Mouse (Mus musculus) stomach, postnatal 0 days (tissue): ENCODE measurements around the gene Ciao2a. TPM values are rescaled to one million over a fixed set of nuclear protein-coding genes. Genes with fewer than 3 reads are reported as not detected.

Source experiments
- ATAC-seq: fragments of 200-750 bp; cut with Nextera tagmentation; 2 replicates; pipeline ENCODE4 v1.8.0; 2017; ENCODE audit not compliant: low FRiP score, low TSS enrichment
- DNase-seq: peaks from one replicate; pipeline ENCODE4 v3.0.0-alpha.2; 2016; ENCODE audit warnings: low spot score
- H3K27ac ChIP-seq: fragments of 300-500 bp; sonication (generic); replicated peaks from 2 replicates; pipeline ENCODE4 v1.5.1; 2014; ENCODE audit warnings: mild to moderate bottlenecking, control low read depth
- H3K27me3 ChIP-seq: fragments of 300-500 bp; sonication (generic); 2 replicates; pipeline ENCODE4 v1.6.1; 2014; ENCODE audit warnings: low read length; ENCODE audit not compliant: control insufficient read depth, insufficient read depth
- H3K36me3 ChIP-seq: fragments of 300-500 bp; sonication (generic); 2 replicates; pipeline ENCODE4 v1.6.1; 2014; ENCODE audit warnings: low read length, mixed read lengths; ENCODE audit not compliant: control insufficient read depth, insufficient read depth
- H3K4me1 ChIP-seq: fragments of 300-500 bp; sonication (generic); replicated peaks from 2 replicates; pipeline ENCODE4 v1.6.1; 2014; ENCODE audit warnings: antibody characterized with exemption; ENCODE audit not compliant: control insufficient read depth, insufficient read depth
- H3K4me2 ChIP-seq: fragments of 300-500 bp; sonication (generic); replicated peaks from 2 replicates; pipeline ENCODE4 v1.6.1; 2014; ENCODE audit warnings: low read depth, mild to moderate bottlenecking, control low read depth, moderate library complexity
- H3K4me3 ChIP-seq: fragments of 300-500 bp; sonication (generic); 2 replicates; pipeline ENCODE4 v1.5.1; 2014; ENCODE audit warnings: low read depth, low read length, control low read depth
- H3K9ac ChIP-seq: fragments of 300-500 bp; sonication (generic); 2 replicates; pipeline ENCODE4 v1.6.1; 2014; ENCODE audit warnings: mild to moderate bottlenecking, low read length, control low read depth, mixed read lengths
- H3K9me3 ChIP-seq: fragments of 300-500 bp; sonication (generic); 2 replicates; pipeline ENCODE4 v1.6.1; 2016; ENCODE audit warnings: low read length; ENCODE audit not compliant: control insufficient read depth
- CTCF ChIP-seq: IDR thresholded peaks from 2 replicates; pipeline ENCODE4 v1.5.1; 2016; ENCODE audit warnings: antibody characterized with exemption, low read depth, mild to moderate bottlenecking, moderate library complexity
- EP300 ChIP-seq: optimal IDR thresholded peaks from 2 replicates; pipeline ENCODE3; 2016; ENCODE audit warnings: antibody characterized with exemption
- WGBS: fragments of 180-500 bp; shearing (Covaris S2); extraction: QIAGEN DNeasy Blood & Tissue Kit; methylation state at CpG from one replicate; pipeline ENCODE4 v1.1.7; 2014; 5-methylcytosine and 5-hydroxymethylcytosine counted together
- polyA plus RNA-seq: library from polyadenylated mRNA; unstranded; fragments of >200 nt; fragmentation: Nextera tagmentation; extraction: Ambion mirVana; gene quantifications from 2 replicates; pipeline ENCODE4 v1.2.1, GENCODE M21; 2015

Gene Ciao2a
- polyA plus RNA-seq, 1 experiment from 2014 or later: 138 TPM

DNA sequence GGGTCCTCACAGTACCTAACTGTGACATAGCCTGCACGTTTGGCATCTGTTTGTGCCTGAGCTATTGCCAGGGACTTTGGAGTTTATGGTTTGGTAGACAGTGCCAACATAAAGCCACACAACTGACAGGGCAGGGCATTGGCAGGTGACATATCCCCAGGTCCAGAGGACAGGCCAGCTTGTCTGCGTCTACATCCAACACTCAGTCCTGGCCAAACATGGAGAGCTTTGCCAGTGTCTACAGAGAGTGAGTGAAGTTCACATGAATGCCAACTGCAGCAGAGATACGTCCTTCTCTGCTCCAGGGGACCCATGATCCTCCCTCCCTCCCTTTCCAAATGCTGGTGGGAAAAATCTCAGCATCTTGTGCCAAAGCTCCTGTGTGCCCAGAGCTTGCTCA lies 42.2 kb upstream of the Ciao2a start:
- TF ChIP-seq EP300 (no peak), CTCF (no peak)
- H3K9ac ChIP-seq: no peak overlapping the region
- H3K9me3 ChIP-seq: no peaks in the 10 kb centered on the region
- no peak for DNase-seq
- H3K36me3 ChIP-seq: peaks cover 6% of the 10 kb centered on the region
- H3K4me2 ChIP-seq: no peak overlapping the region
- H3K4me3 ChIP-seq: no peak overlapping the region
- WGBS: 79% methylated on average over 3 of the region's 3 CpGs
- no peak for ATAC-seq
- no peaks in the 10 kb centered on the region for H3K27me3 ChIP-seq
- no peak overlapping the region for H3K27ac ChIP-seq
- H3K4me1 ChIP-seq: no peaks in the 10 kb centered on the region

GRCm38 (mm10) chr9:66087062-66087461 lies 39.3 kb upstream of the Ciao2a start:
- Histone ChIP-seq H3K27me3 (no peaks in the 10 kb centered on the region), H3K36me3 (peaks cover 14% of the 10 kb centered on the region), H3K27ac (no peak overlapping the region), H3K9ac (no peak overlapping the region), H3K9me3 (no peaks in the 10 kb centered on the region), H3K4me1 (no peaks in the 10 kb centered on the region), H3K4me3 (no peak overlapping the region), H3K4me2 (no peak overlapping the region)
- TF ChIP-seq CTCF: no peak
- TF ChIP-seq EP300: no peak
- ATAC-seq (no peak), DNase-seq (no peak)
- whole genome bisulfite sequencing: 93% methylated on average over 7 of the region's 7 CpGs

DNA sequence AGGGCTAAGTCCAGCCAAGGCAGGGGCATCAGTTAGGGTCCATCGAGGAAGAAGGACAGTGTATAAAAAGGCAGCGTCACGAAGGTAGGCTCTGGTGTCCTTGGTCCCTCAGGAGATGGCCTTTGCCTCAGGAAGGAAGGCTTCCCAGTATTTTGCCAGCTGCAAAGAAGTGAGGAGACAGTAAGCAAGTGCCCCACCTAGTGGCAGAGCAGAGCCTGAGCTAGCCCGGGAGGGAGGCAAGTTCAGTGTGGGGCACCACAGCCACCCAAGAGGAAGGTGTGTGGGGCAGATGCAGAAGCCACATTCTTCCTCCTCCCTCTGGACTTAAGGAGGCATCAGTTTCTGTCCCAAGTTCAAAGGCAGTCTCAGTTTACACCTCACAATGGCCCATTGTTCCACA lies 38.0 kb upstream of the Ciao2a start:
- Histone ChIP-seq H3K9me3 (no peaks in the 10 kb centered on the region), H3K4me1 (0 out of 2 replicates have a peak, but pooled peaks cover 3% of the 10 kb centered on the region), H3K27ac (no peak overlapping the region), H3K9ac (no peak overlapping the region), H3K36me3 (peaks cover 19% of the 10 kb centered on the region), H3K4me3 (no peak overlapping the region), H3K4me2 (no peak overlapping the region), H3K27me3 (no peaks in the 10 kb centered on the region)
- DNase-seq: peak; percentile 68
- TF ChIP-seq EP300 (no peak), CTCF (peak; percentile 88)
- WGBS: 48% methylated on average over 4 of the region's 4 CpGs
- ATAC-seq: no peak

GRCm38 (mm10) chr9:66090593-66091244 lies 35.7 kb upstream of the Ciao2a start:
- no peak for TF ChIP-seq CTCF
- no peak for TF ChIP-seq EP300
- H3K9me3 ChIP-seq: no peaks in the 10 kb centered on the region
- 68% methylated on average over 13 of the region's 13 CpGs for WGBS
- no peak for DNase-seq
- H3K9ac ChIP-seq: no peak overlapping the region
- 0 out of 2 replicates have a peak, but pooled peaks have one; percentile 1 for ATAC-seq
- peaks cover 28% of the 10 kb centered on the region for H3K36me3 ChIP-seq
- 0 out of 2 replicates have a peak, but pooled peaks cover 3% of the 10 kb centered on the region for H3K4me1 ChIP-seq
- H3K27me3 ChIP-seq: no peaks in the 10 kb centered on the region
- no peak overlapping the region for H3K4me3 ChIP-seq
- no peak overlapping the region for H3K4me2 ChIP-seq
- H3K27ac ChIP-seq: peak overlapping the region; percentile 86

DNA sequence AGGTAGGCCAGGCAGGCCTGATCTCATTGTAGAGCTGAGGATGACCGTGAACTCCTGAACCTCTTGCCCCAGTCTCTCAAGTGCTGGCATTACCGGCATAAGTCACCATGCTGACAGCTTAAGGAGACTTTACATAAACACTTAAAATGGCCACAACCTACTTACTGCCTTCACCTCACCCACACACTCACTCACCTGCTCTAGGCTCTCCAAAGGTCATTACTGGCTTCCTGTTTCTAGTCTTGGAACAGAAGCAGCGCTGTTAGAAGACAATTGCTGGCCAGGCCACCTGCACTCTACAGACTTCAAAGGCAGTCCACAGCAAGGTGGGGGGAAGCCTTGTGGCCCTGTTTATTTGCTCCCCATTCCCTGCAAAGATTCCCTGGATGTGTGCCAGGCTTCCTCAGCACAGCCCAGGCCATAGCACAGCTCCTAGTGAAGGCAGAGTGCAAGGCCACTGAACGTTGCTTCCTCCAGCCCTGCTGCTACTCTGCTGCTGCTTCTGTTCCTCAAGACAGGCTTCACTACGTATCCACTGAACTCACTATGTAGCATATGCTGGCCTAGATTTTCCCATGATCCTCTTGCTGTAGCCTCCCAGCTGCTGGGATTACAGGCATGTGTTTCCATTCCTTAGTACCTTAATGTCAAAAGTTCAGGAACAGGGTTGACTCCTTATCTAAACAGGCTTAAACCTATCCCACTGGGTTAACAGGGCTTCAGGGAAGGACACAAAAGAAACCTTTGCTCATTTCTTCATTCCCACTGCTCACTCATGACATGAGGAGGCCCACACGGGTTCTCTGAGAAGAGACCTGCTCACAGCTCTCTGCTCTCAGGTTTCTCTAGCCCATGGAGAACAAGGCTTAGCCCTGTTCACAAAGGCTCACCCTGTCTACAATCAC lies 34.8 kb upstream of the Ciao2a start:
- 25% methylated on average over 6 of the region's 6 CpGs for WGBS
- H3K36me3 ChIP-seq: peaks cover 28% of the 10 kb centered on the region

More for the DNA sequence above, 34.8 kb upstream of the Ciao2a start:
- H3K4me3 ChIP-seq: no peak overlapping the region
- H3K9me3 ChIP-seq: no peaks in the 10 kb centered on the region
- H3K4me1 ChIP-seq: 0 out of 2 replicates have a peak, but pooled peaks cover 3% of the 10 kb centered on the region
- H3K27me3 ChIP-seq: no peaks in the 10 kb centered on the region
- H3K27ac ChIP-seq: peak overlapping the region; percentile 86
- no peak overlapping the region for H3K4me2 ChIP-seq
- DNase-seq (peak; percentile 69), ATAC-seq (peak; percentile 58)
- no peak for TF ChIP-seq EP300
- no peak for TF ChIP-seq CTCF
- no peak overlapping the region; the same call in 1 of the 2 replicates for H3K9ac ChIP-seq
